In genomic region chr7:78826682-78827385, GRCm38 (mm10) we compare ENCODE assay signal across 8 mouse cellular contexts. TPM values are rescaled to one million over a fixed set of nuclear protein-coding genes. Genes with fewer than 3 reads are reported as not detected.
DNase-seq lines count a peak whose midpoint lies in the region; ATAC-seq and TF ChIP-seq lines count a peak whose summit lies in the region.

No protein-coding gene starts in this region.

- peak; percentile 79 for ATAC-seq in hindbrain, postnatal 0 days
- ATAC-seq in neural tube, embryonic 15.5 days (ENCODE audit: low FRiP score): peak; percentile 53; the same call in 1 of the 2 replicates

- no peaks in the 10 kb centered on the region for H3K4me1 ChIP-seq in hindbrain, postnatal 0 days (ENCODE audit: insufficient read depth, low read length)
- H3K4me1 ChIP-seq in neural tube, embryonic 15.5 days: peaks cover 25% of the 10 kb centered on the region

- no peaks in the 10 kb centered on the region for H3K36me3 ChIP-seq in hindbrain, postnatal 0 days (ENCODE audit: insufficient read depth, low read length)
- peaks cover 11% of the 10 kb centered on the region; the same call in 1 of the 2 replicates for H3K36me3 ChIP-seq in neural tube, embryonic 15.5 days

- H3K9me3 ChIP-seq in hindbrain, postnatal 0 days (ENCODE audit: low read length): no peaks in the 10 kb centered on the region
- H3K9me3 ChIP-seq in neural tube, embryonic 15.5 days (replicated peaks): no peaks in the 10 kb centered on the region

- H3K9ac ChIP-seq in hindbrain, postnatal 0 days (replicated peaks; ENCODE audit: low read length): no peak overlapping the region
- no peak overlapping the region for H3K9ac ChIP-seq in neural tube, embryonic 15.5 days (replicated peaks)

- peak overlapping the region; percentile 11; the same call in 1 of the 2 replicates for H3K27ac ChIP-seq in hindbrain, postnatal 0 days
- peak overlapping the region; percentile 75 for H3K27ac ChIP-seq in neural tube, embryonic 15.5 days (replicated peaks)

- intact Hi-C loops in heart, postnatal 10 days (cut with DNase I): no loop called here

- TF ChIP-seq CTCF in hindbrain, postnatal 0 days (IDR thresholded peaks at IDR 0.05; ENCODE audit: low read depth): no peak; the same call in 1 of the 2 replicates

- 48% methylated on average over 9 of the region's 9 CpGs for WGBS in hindbrain, postnatal 0 days
- WGBS in neural tube, embryonic 15.5 days: 25% methylated on average over 9 of the region's 9 CpGs

- H3K27me3 ChIP-seq in hindbrain, postnatal 0 days (ENCODE audit: insufficient read depth, low read length): no peaks in the 10 kb centered on the region
- no peaks in the 10 kb centered on the region for H3K27me3 ChIP-seq in neural tube, embryonic 15.5 days (replicated peaks)

- DNase-seq in layer of hippocampus, postnatal 10 days (ENCODE audit: low spot score in 2 of 2): peak; percentile 25 to 32
- DNase-seq in layer of hippocampus, postnatal 14 days (ENCODE audit: low spot score in 2 of 2): no peak
- DNase-seq in embryo, embryonic 9.5 days (ENCODE audit: extremely low spot score): peak; percentile 14
- peak; percentile 49 for DNase-seq in hindbrain, postnatal 0 days (ENCODE audit: low spot score)
- DNase-seq in urinary bladder, postnatal 10 days (ENCODE audit: low spot score): no peak
- no peak for DNase-seq in spleen, adult 18-20 months
- DNase-seq in heart, postnatal 10 days: no peak

- H3K4me3 ChIP-seq in hindbrain, postnatal 0 days (ENCODE audit: low read length): no peak overlapping the region
- no peak overlapping the region for H3K4me3 ChIP-seq in neural tube, embryonic 15.5 days (replicated peaks)

- H3K4me2 ChIP-seq in hindbrain, postnatal 0 days (ENCODE audit: low read depth, low read length): no peak overlapping the region
- H3K4me2 ChIP-seq in neural tube, embryonic 15.5 days: no peak overlapping the region

RNA-seq across cellular contexts. Expression of gene Det1, which starts 20.2 kb away (rescaled TPM):
- total RNA-seq in layer of hippocampus, postnatal 10 days (2021): 1 to 10 TPM; 6.4 to 6.9 TPM
- 1 to 10 TPM; 6.3 to 6.4 TPM for total RNA-seq in layer of hippocampus, postnatal 14 days (2021)
- 10.4 and 13.6 TPM in 2 replicates for total RNA-seq in hindbrain, postnatal 0 days (2014; rRNA removed)
- 6.4 and 6.9 TPM in 2 replicates for polyA plus RNA-seq in hindbrain, postnatal 0 days (2015; fragmentation: Nextera tagmentation; extraction: Ambion mirVana)
- polyA plus RNA-seq in neural tube, embryonic 15.5 days (2015; fragmentation: Nextera tagmentation; extraction: Ambion mirVana): 12.6 and 13.5 TPM in 2 replicates
- total RNA-seq in heart, postnatal 10 days (2021): 10 to 100 TPM in 1 of 2 experiments, 1 to 10 TPM in 1; 7.2 to 10.7 TPM

RNA-seq across cellular contexts. Expression of gene Mrpl46, which starts 43.5 kb away (rescaled TPM):
- total RNA-seq in layer of hippocampus, postnatal 10 days (2021): 10 to 100 TPM; 24.0 to 27.1 TPM
- total RNA-seq in layer of hippocampus, postnatal 14 days (2021): 10 to 100 TPM; 27.0 to 28.2 TPM
- 23.3 and 26.7 TPM in 2 replicates for total RNA-seq in hindbrain, postnatal 0 days (2014; rRNA removed)
- 71.2 and 71.4 TPM in 2 replicates for polyA plus RNA-seq in hindbrain, postnatal 0 days (2015; fragmentation: Nextera tagmentation; extraction: Ambion mirVana)
- polyA plus RNA-seq in neural tube, embryonic 15.5 days (2015; fragmentation: Nextera tagmentation; extraction: Ambion mirVana): 60.2 and 60.5 TPM in 2 replicates
- 10 to 100 TPM; 45.9 to 47.4 TPM for total RNA-seq in heart, postnatal 10 days (2021)

RNA-seq across cellular contexts. Expression of gene Mrps11, which starts 43.9 kb away (rescaled TPM):
- total RNA-seq in layer of hippocampus, postnatal 10 days (2021): 10 to 100 TPM; 41.8 to 42.9 TPM
- 10 to 100 TPM; 33.0 to 43.2 TPM for total RNA-seq in layer of hippocampus, postnatal 14 days (2021)
- 48.8 and 56.8 TPM in 2 replicates for total RNA-seq in hindbrain, postnatal 0 days (2014; rRNA removed)
- polyA plus RNA-seq in hindbrain, postnatal 0 days (2015; fragmentation: Nextera tagmentation; extraction: Ambion mirVana): 60.6 and 63.4 TPM in 2 replicates
- polyA plus RNA-seq in neural tube, embryonic 15.5 days (2015; fragmentation: Nextera tagmentation; extraction: Ambion mirVana): 74.5 and 76.8 TPM in 2 replicates
- total RNA-seq in heart, postnatal 10 days (2021): 10 to 100 TPM; 45.1 to 49.4 TPM

Comparison
In these comparisons a context has a peak if more than half of its experiments do, and no peak if none do; other contexts are left out.
1. DNase-seq: peak in layer of hippocampus, postnatal 10 days (2 of 2), embryo, embryonic 9.5 days (single experiment) and hindbrain, postnatal 0 days (single experiment); none in layer of hippocampus, postnatal 14 days (0 of 2), urinary bladder, postnatal 10 days (single experiment), spleen, adult 18-20 months (0 of 2) and heart, postnatal 10 days (0 of 2).